Mouse (Mus musculus) stomach, embryonic 15.5 days (tissue): ENCODE measurements around the gene Ncaph. TPM values are rescaled to one million over a fixed set of nuclear protein-coding genes. Genes with fewer than 3 reads are reported as not detected.
"Not testable (repeated sequence)": the region's sequence is repeated elsewhere in the genome, so short reads cannot be mapped to it uniquely, and the experiment has no call there.

Source experiments
- ATAC-seq: fragments of 200-750 bp; cut with Nextera tagmentation; 2 replicates; pipeline ENCODE4 v1.8.0; 2017; ENCODE audit warnings: low read depth, moderate number of reproducible peaks, moderate TSS enrichment; ENCODE audit not compliant: insufficient read depth, low FRiP score
- H3K27ac ChIP-seq: fragments of 300-500 bp; sonication (generic); 2 replicates; pipeline ENCODE4 v1.5.1; 2015; ENCODE audit warnings: mild to moderate bottlenecking, inconsistent platforms
- H3K27me3 ChIP-seq: fragments of 300-500 bp; sonication (generic); replicated peaks from 2 replicates; pipeline ENCODE4 v1.6.1; 2015; ENCODE audit warnings: inconsistent platforms
- H3K36me3 ChIP-seq: fragments of 300-500 bp; sonication (generic); 2 replicates; pipeline ENCODE4 v1.6.1; 2015; ENCODE audit warnings: inconsistent platforms
- H3K4me1 ChIP-seq: fragments of 300-500 bp; sonication (generic); 2 replicates; pipeline ENCODE4 v1.6.1; 2015; ENCODE audit warnings: inconsistent platforms
- H3K4me2 ChIP-seq: fragments of 300-500 bp; sonication (generic); 2 replicates; pipeline ENCODE4 v1.6.1; 2015; ENCODE audit warnings: mild to moderate bottlenecking, inconsistent platforms
- H3K4me3 ChIP-seq: fragments of 300-500 bp; sonication (generic); replicated peaks from 2 replicates; pipeline ENCODE4 v1.5.1; 2015; ENCODE audit warnings: inconsistent platforms
- H3K9ac ChIP-seq: fragments of 300-500 bp; sonication (generic); 2 replicates; pipeline ENCODE4 v1.6.1; 2015; ENCODE audit warnings: inconsistent platforms
- H3K9me3 ChIP-seq: fragments of 300-500 bp; sonication (generic); 2 replicates; pipeline ENCODE4 v1.6.1; 2016; ENCODE audit warnings: inconsistent platforms
- WGBS: fragments of 180-500 bp; shearing (Covaris S2); methylation state at CpG from one replicate; pipeline ENCODE4 v1.1.7; 2015; 5-methylcytosine and 5-hydroxymethylcytosine counted together
- polyA plus RNA-seq: library from polyadenylated mRNA; unstranded; fragments of >200 nt; fragmentation: Nextera tagmentation; extraction: Ambion mirVana; gene quantifications from 2 replicates; pipeline ENCODE4 v1.2.1, GENCODE M21; 2015

The Ncaph gene
- polyA plus RNA-seq, 1 experiment from 2014 or later: 73.9 TPM

DNA sequence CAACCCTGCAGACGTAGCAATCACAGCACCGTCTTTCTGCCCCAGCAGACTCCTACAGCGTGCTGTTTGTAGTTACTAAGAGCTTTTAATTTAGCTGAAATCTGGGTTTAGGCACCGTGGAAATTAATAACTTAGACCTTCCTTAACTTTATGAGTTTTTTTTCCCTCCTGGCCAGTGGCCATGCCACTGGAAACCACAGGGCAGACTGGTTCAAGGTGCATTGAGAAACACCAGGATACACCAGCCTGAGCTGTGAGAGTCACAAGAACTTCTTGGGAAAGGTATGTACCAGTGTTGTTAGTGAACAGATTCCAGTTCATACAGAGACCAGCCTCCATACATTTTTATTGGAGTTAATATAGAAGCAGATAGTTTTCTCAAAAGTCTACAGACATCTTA, 4.7 kb upstream of the Ncaph start:
- Histone ChIP-seq H3K4me2 (no peak overlapping the region), H3K4me3 (no peak overlapping the region), H3K9me3 (no peaks in the 10 kb centered on the region), H3K36me3 (peaks cover 3% of the 10 kb centered on the region; the same call in 1 of the 2 replicates), H3K27me3 (no peaks in the 10 kb centered on the region), H3K4me1 (peaks cover 13% of the 10 kb centered on the region), H3K27ac (peak overlapping the region; percentile 80), H3K9ac (no peak overlapping the region)
- ATAC-seq: no peak
- WGBS: 79% methylated on average over 4 of the region's 4 CpGs

DNA sequence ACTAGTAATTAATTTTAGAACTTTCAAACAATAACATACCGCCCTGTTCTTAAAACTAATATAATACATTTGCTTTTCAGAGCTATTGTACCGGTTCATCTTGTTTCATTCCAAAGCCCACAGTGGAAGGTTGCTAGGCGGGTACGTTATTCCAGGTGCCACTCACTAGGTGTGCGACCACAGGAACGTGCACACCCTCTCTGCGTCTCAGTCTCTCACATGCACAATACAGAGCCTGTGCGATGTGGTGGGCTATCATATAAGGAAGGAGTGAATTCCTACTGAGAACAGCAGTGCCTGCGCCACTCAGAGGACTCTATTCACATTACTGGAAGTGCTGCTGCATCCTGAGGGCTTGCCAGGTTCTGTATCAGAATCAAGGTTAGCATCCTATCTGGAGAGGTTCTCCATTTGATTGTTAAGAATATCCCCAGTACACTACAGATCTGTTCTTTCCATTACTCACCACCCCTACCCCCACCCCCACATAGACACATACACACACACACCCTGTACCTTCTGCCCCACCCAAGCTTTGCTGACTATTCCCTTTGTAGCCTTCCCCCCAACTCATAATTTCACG, 4.2 kb upstream of the Ncaph start:
- H3K9ac ChIP-seq: no peak overlapping the region
- no peak for ATAC-seq
- H3K27me3 ChIP-seq: no peaks in the 10 kb centered on the region
- H3K27ac ChIP-seq: peak overlapping the region; percentile 80
- H3K4me2 ChIP-seq: 0 out of 2 replicates have a peak overlapping the region, but pooled peaks have one; percentile 2
- H3K4me3 ChIP-seq: no peak overlapping the region
- WGBS: 55% methylated on average over 10 of the region's 10 CpGs
- H3K9me3 ChIP-seq: no peaks in the 10 kb centered on the region
- H3K4me1 ChIP-seq: peaks cover 14% of the 10 kb centered on the region
- H3K36me3 ChIP-seq: peaks cover 3% of the 10 kb centered on the region; the same call in 1 of the 2 replicates

DNA sequence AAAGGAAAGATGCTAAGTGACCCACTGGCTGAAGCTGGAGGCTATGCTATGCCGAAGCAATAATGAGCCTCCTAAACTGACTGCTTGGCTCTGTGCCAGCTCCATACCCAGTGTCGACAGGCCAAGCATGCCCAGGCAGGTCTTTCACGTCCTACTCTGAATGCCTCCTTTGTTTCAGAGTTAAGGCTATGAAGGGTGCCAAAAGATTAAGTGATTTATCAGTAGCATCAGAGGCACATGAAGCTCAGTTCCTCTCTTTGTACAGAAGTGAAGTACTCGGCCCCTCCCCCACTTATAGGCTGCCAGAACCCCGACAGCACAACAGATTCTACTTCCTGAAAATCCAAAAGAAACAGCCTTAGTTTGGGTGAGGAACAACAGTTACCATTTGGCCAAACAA, 3.2 kb upstream of the Ncaph start:
- H3K9ac ChIP-seq: no peak overlapping the region
- H3K4me3 ChIP-seq: no peak overlapping the region
- H3K27ac ChIP-seq: peak overlapping the region; percentile 80
- H3K4me2 ChIP-seq: no peak overlapping the region; the same call in 1 of the 2 replicates
- H3K9me3 ChIP-seq: no peaks in the 10 kb centered on the region
- H3K27me3 ChIP-seq: no peaks in the 10 kb centered on the region
- peaks cover 19% of the 10 kb centered on the region for H3K4me1 ChIP-seq
- peak; percentile 57 for ATAC-seq
- WGBS: 8% methylated on average over 5 of the region's 5 CpGs
- H3K36me3 ChIP-seq: peaks cover 3% of the 10 kb centered on the region; the same call in 1 of the 2 replicates

DNA sequence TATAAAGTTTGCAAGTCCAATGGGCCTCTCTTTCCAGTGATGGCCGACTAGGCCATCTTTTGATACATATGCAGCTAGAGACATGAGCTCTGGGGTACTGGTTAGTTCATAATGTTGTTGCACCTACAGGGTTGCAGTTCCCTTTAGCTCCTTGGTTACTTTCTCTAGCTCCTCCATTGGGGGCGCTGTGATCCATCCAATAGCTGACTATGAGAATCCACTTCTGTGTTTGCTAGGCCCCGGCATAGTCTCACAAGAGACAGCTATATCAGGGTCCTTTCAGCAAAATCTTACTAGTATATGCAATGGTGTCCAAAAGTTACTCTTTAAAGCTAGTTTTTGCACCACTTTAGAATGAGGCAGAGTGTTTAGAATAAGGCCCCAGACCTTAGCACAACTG, 1.5 kb upstream of the Ncaph start:
- 37% methylated on average over 3 of the region's 3 CpGs for WGBS
- not testable (repeated sequence) for H3K9me3 ChIP-seq, ATAC-seq, H3K4me3 ChIP-seq, H3K9ac ChIP-seq, H3K27ac ChIP-seq, H3K4me2 ChIP-seq, H3K36me3 ChIP-seq, H3K27me3 ChIP-seq
- peaks cover 19% of the 10 kb centered on the region for H3K4me1 ChIP-seq

DNA sequence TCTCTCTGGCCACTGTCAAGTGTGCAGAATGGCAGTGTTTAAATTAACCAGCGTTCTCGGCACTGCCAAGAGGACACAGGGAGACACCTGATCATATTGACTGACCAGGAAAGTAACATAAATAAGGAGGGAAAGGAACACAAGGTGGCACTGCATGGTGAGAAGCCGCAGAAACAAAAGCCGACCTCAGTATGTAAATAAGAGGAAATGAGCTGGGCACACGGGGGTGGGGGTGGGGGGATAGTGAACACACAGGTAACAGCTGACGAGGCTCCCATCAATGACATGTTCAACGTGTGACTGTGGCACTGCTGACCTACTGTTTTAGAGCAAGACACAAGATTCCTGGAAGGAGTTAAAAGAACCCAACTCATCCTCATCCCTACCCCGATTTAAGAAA, 2.4 kb downstream of the Ncaph start:
- no peaks in the 10 kb centered on the region for H3K9me3 ChIP-seq
- no peak overlapping the region for H3K27ac ChIP-seq
- WGBS: 51% methylated on average over 8 of the region's 8 CpGs
- no peak overlapping the region for H3K9ac ChIP-seq
- H3K27me3 ChIP-seq: no peaks in the 10 kb centered on the region
- peaks cover 4% of the 10 kb centered on the region for H3K36me3 ChIP-seq
- no peak overlapping the region for H3K4me3 ChIP-seq
- H3K4me1 ChIP-seq: peaks cover 10% of the 10 kb centered on the region
- no peak for ATAC-seq
- peak overlapping the region; percentile 67 for H3K4me2 ChIP-seq

DNA sequence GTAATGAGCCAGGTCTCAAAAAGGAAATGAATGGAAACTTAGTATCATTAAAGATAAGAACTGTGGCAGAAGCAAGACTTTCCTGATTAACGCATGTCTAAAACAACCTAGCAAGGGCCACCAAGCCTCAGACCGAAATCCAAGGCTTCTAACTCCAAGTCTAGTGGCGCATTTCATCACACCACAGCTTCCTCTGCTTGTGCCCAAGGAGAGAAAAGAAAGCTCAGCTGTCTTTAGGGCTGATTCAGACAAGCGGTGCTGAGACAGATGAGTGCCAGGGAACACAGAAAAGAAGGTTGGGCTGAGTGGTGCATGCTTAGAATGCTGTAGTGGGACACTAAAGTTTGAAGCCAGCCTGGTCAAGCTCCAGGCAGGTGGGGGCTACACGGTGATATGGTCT, 4.8 kb downstream of the Ncaph start:
- no peak overlapping the region for H3K4me3 ChIP-seq
- ATAC-seq: no peak
- no peak overlapping the region for H3K9ac ChIP-seq
- 72% methylated on average over 5 of the region's 5 CpGs for WGBS
- H3K36me3 ChIP-seq: peaks cover 17% of the 10 kb centered on the region
- H3K27ac ChIP-seq: no peak overlapping the region
- H3K27me3 ChIP-seq: no peaks in the 10 kb centered on the region
- H3K4me1 ChIP-seq: peaks cover 10% of the 10 kb centered on the region
- H3K4me2 ChIP-seq: no peak overlapping the region
- no peaks in the 10 kb centered on the region for H3K9me3 ChIP-seq

DNA sequence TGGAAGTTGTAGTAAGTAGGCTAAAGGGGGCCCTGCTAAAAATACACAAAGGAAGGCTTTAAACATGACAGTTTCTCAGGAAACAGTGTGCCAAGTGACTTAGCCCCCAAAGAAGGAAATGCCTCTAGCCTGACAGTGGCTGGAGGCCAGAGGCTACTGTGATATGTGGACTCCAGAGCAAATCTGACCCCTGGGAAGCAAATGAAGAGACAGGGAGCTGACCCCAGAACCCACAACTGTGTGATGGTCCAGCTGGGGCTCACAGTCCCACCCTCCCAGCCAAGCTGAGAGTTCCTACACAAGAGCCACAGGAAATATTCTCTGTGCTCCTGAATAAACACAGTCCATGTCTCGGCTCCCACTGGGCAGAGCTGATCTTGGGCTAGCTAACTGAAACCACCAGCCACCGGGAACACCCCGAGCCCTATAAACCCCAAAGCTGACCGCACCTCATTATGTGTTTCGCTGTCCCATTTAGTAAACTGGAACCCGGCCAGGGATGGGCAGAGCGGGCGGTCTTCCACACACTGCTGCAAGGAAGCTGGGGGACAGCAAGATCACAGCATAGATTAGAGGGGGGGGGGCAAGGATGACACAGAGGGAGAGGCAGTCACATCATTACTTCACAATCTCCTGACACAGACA, 12.0 kb downstream of the Ncaph start:
- no peak; the same call in 1 of the 2 replicates for ATAC-seq
- 88% methylated on average over 8 of the region's 8 CpGs for WGBS

DNA sequence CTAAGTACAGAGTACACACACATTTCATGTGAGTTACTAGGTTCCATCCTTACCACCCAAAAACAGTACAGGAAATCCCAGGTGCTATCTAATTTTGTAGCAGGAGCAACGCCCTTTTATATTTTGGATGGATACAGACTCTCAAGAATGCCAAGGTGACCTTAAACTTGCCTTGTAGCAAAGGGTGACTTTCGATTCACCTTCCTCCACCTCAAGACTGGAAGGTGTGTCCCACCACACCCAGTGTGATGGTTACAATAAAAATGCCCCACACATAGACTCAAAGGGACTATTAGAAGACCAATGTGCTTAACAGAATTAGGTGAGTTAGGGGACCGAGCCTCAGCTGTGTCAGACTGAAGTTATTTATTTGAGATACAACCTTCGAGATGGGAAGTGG, 24.8 kb downstream of the Ncaph start:
- H3K9ac ChIP-seq: no peak overlapping the region
- 92% methylated on average over 4 of the region's 4 CpGs for WGBS
- H3K4me1 ChIP-seq: no peaks in the 10 kb centered on the region
- no peak overlapping the region for H3K4me2 ChIP-seq
- no peaks in the 10 kb centered on the region for H3K27me3 ChIP-seq
- H3K36me3 ChIP-seq: peaks cover 59% of the 10 kb centered on the region
- H3K27ac ChIP-seq: no peak overlapping the region
- no peak for ATAC-seq
- no peak overlapping the region for H3K4me3 ChIP-seq
- H3K9me3 ChIP-seq: no peaks in the 10 kb centered on the region

More for the DNA sequence above, 12.0 kb downstream of the Ncaph start:
- no peak overlapping the region for H3K4me3 ChIP-seq
- H3K9me3 ChIP-seq: no peaks in the 10 kb centered on the region
- H3K27me3 ChIP-seq: no peaks in the 10 kb centered on the region
- H3K36me3 ChIP-seq: peaks cover 70% of the 10 kb centered on the region
- H3K9ac ChIP-seq: no peak overlapping the region
- H3K4me2 ChIP-seq: no peak overlapping the region
- no peak overlapping the region for H3K27ac ChIP-seq
- no peaks in the 10 kb centered on the region for H3K4me1 ChIP-seq

DNA sequence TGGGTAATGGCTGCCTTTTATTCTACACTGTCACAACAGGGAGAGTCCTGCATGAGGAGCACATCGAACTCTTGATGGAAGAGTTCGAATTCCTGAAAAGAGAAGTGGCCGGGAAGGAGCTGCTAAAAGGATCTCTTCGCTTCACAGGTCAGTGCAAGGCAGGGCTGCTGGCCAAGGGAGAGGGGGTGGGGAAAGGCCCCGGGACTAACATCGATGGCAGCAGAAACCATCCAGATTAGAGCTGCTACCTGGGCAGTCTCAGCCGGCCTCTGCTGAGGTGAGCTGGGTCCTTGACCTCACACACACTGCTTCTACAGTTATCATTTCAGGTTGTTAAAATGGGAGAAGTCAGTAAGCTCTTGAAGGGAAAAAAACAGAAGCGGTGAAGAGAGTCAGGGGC, 41.8 kb downstream of the Ncaph start:
- Histone ChIP-seq H3K27me3 (no peaks in the 10 kb centered on the region), H3K9ac (no peak overlapping the region), H3K36me3 (no peaks in the 10 kb centered on the region), H3K4me2 (no peak overlapping the region), H3K27ac (no peak overlapping the region), H3K4me1 (no peaks in the 10 kb centered on the region), H3K9me3 (no peaks in the 10 kb centered on the region), H3K4me3 (no peak overlapping the region)
- 63% methylated on average over 8 of the region's 8 CpGs for WGBS
- no peak for ATAC-seq

DNA sequence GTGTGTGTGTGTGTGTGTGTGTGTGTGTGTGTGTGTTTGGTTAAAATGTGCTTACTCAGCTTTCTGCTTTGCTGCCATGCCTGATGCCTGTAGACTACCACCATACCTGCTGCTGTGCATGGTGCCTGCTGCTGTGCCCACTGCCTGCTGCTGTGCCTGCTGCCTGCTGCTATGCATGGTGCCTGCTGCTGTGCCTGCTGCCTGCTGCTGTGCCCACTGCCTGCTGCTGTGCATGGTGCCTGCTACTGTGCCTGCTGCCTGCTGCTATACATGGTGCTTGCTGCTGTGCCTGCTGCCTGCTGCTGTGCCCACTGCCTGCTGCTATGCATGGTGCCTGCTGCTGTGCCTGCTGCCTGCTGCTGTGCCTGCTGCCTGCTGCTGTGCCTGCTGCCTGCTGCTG, 43.6 kb downstream of the Ncaph start:
- H3K4me3 ChIP-seq, H3K9me3 ChIP-seq, H3K4me2 ChIP-seq, H3K27ac ChIP-seq, H3K4me1 ChIP-seq, H3K9ac ChIP-seq, H3K36me3 ChIP-seq, ATAC-seq, H3K27me3 ChIP-seq: not testable (repeated sequence)

DNA sequence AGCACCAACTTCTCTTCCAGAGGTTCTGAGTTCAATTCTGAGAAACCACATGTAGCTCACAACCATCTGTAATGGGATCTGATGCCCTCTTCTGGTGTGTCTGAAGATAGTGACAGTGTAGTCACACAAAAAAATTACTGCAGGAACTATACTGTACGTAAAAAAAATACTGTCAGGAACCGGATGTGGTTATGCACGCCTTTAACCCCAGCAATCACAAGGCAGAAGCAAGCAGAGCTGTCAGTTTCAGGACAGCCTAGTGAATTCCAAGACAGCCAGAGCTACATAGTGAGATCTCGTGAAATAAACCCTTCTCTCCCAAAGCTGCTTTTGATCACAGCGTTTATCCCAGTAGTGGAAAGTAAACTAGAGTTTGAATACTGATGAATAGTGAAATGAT, 47.5 kb downstream of the Ncaph start:
- ATAC-seq: no peak
- Histone ChIP-seq H3K9me3 (no peaks in the 10 kb centered on the region), H3K4me2 (no peak overlapping the region), H3K27ac (no peak overlapping the region), H3K9ac (no peak overlapping the region), H3K4me1 (no peaks in the 10 kb centered on the region), H3K27me3 (no peaks in the 10 kb centered on the region), H3K36me3 (no peaks in the 10 kb centered on the region), H3K4me3 (no peak overlapping the region)
- 83% methylated on average over 5 of the region's 5 CpGs for WGBS

GRCm38 (mm10) chr2:127080591-127081218, 53.0 kb downstream of the Ncaph start:
- Histone ChIP-seq H3K9me3 (no peaks in the 10 kb centered on the region), H3K27me3 (no peaks in the 10 kb centered on the region), H3K9ac (no peak overlapping the region), H3K27ac (no peak overlapping the region), H3K4me2 (no peak overlapping the region), H3K4me1 (no peaks in the 10 kb centered on the region), H3K36me3 (no peaks in the 10 kb centered on the region), H3K4me3 (no peak overlapping the region)
- 85% methylated on average over 11 of the region's 11 CpGs for WGBS
- no peak; the same call in 1 of the 2 replicates for ATAC-seq
